Mouse (Mus musculus) lung, postnatal 25 days (tissue): ENCODE results near the gene Pdzph1.

Experiments
- DNase-seq: peaks from one replicate; pipeline ENCODE4 v3.0.0; 2022; ENCODE audit warnings: low spot score

Gene Pdzph1

DNA sequence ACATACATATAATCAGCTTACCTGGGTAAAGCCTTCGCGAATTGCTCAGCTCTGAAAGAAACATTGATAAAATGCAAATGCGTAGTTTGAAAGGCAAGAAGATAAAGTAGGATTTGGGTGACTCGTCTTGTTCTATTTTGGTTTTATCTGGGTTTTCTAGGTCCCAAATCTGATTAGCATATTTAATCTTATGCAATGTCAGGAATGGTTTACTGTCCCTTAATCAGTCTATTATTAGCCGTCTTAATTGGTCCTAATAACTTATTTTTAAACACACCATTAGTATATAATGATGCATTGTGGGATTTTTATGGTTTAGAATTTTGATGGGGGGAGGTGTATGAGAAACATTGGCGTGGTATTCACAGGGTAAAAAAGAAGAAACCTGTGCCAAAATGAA is at the start of gene Pdzph1:
Gene Pdzph1, minus strand, starts transcription at position 101 of the 400 bp plus-strand sequence.
- DNase-seq: no peak

DNA sequence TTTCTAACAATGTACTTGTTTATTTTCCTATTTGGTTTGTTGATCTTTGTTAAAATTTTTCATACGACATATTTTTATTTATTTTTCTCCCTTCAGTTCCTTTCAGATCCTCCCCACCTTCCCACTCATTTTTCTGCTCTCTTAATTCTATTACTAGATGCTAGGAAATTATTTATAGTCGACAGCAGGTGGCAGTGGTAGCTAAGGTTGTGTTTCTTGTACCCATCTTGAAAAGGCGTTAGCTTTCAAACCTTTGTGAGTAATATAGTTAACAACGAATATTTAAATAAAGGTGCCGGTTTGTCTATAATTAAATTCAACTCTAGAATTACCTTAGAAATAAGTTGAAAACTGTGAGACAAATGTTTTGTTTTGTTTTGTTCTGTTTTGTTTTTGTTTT is 48.6 kb upstream of the Pdzph1 start:
- no peak for DNase-seq

DNA sequence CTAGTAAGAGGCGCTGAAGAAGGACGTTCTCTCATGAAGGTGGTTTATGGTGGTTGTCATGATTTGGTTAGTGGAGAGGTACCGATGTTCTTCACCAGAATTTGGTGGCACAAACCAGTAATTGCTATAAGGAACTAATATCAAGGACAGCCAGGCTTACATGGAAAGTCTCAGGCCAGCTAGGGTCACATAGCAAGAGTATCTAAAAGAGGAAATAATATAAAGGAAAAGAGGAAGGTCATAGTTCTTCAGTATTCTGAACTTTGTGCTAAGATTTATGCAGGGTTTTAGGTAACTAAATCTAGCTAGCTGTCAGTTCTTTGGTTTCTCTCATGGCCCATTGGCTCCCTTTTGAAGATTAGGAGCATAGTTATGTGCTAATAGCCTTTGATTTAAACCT is 42.3 kb upstream of the Pdzph1 start:
- no peak for DNase-seq

DNA sequence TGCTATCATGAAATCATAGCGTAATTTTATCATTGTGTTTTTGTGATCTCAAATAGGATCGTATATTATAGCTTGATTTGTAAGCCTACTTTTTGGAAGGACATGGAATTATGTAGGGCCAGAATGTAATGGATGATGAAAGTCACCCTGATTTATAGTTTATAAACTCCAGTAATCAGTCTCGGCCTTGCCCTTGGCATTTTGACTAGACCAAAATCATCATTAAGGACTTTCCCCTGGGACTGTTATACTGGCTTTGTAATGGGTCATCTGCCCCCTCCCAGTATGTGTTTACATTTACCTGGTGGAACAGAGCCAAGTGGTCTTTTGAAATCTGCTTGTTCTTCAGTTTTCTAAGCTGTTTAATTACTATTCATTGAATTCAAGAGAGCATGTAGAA is 35.2 kb upstream of the Pdzph1 start:
- DNase-seq: no peak

DNA sequence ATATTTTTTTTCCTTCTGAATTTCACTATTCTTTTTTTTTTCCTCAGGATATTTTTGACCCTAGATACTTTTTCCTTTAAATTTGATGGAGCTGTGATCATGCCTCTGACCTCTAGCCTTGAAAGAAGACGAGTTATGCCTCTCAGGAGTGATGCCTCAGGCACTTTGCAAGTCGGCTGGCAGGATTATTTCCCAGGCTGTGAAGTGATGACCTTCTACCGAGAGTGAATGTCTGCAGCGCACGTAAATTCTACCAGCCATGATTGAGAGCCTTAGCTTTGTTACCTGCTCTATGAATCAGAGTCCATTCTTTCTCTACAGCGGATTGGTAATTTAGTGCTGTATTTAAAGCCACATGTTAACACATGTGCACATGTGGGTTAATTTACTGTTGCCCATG is 33.3 kb upstream of the Pdzph1 start:
- DNase-seq: no peak

DNA sequence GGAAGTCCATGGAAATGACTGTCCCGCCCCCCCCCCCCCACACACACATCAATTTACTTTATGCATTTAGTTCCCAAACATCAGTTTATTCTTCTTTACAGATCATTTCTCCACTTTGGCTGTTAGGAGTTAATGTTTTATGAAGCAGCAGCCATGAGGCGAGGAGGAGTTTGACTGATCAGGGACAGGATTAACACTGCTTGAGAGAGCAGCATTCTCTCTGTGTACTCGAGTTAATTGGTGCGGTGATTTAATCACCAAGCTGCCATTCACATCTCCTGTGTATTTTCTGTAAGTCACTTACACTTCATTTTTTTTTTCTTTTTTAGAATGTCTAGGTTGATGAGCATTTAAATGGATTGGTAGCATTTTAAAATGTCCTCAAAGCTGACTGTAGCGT is 32.8 kb upstream of the Pdzph1 start:
- no peak for DNase-seq

DNA sequence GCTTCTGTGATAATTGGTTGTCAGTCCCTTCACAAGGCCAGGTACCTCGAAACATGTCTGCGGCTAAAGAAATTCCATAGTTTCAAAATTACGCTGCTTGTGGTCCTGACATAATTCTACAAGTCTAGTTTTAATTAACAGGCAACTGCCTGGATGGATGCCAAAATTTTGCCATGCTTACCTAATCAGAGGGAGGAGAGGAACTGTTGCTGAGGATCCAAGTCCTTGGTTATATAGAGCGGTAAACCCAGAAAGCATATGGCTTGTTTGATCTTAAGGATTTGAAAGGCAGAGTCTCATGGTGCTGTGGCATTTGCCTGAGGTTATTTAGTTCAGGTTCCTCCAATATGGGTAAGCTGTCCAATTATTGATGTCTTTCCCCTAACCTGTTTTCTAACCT is 27.5 kb upstream of the Pdzph1 start:
- DNase-seq: no peak

DNA sequence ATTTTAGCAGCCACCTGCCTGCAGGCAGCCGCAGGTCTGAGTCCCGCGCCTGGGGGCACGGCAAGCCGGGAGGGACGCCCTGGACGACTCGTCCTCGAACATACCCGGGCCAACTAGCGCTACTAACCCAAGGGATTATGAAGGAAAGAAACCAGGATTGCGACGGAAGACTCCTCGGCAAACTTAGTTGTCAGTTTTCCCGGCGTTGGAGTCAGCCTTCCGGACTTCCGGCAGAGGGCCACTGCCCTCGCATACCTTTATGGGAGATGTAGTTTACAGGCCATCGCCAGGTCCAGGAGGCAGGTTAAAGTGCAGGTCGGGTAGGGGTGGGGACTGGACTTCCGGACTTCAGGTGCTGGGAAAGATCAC is 21.9 kb upstream of the Pdzph1 start, which contains the start of gene Nudt12:
Gene Nudt12, minus strand, starts transcription at position 282 of the 369 bp plus-strand sequence.
- peak; percentile 74 for DNase-seq

DNA sequence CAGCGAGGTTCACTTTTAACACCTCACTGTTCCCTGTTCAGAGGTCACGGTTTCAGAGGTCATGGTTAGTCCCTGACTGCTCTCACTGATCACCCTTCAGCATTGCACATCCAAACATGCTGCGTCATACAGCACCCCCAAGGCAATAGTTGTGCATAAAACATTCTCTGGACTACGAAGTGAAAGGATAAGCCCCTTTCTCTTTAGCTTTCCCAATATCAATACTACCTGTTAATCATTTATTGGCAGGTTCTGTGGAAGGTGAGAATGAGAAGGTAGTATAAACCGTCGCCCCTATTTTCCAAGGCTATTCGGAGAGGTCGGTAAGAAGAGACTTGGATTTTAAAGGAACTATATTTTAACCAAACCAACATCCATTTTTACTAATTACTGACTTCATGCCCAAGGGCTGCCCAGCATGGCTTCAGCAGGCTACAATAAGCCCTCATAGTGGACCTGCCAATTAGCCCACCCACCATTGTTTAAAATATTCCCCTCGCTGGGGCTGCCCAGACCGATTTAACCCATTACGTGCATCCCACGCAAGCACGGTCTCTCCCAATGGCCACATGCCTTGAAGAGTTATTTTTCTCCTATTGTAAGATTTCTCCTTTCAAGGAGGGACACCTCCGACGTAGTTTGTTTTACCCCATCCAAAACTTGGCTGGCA is 21.4 kb upstream of the Pdzph1 start:
- DNase-seq: no peak

DNA sequence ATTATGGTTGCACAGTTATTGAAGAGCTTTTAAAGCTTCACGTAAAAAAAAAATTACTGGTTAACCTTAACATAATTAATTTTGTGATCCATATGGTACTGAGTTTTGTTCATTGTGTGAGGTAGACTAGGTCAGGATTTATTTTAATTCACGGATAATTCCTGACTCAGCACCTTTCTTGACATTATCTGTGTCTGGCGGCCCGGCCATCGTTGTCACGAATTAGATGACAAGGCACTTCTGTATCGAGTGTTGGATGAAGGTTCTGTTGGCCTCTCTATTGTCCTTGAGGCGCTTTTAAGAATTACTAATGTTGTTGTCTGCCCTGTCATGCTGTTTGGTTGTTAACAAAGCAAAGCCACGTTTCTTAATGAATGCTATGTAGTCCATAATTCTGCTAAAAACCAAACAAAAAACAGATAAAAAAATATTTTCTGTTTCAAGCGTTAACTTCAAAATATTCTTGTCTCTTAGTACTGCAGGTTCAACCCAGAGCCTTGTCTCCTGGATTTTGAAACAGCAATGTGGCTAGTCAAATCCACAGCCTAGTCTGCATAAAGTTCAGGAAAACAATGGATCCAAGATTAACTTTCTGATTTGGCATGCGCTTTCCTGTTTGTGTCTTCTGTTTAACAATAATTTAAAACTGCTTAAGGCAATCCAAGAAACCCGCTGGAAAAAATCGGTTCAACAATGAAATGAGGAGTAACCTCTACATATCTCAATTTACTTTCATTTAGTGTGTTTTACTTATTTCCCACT is 20.6 kb upstream of the Pdzph1 start:
- DNase-seq: no peak

DNA sequence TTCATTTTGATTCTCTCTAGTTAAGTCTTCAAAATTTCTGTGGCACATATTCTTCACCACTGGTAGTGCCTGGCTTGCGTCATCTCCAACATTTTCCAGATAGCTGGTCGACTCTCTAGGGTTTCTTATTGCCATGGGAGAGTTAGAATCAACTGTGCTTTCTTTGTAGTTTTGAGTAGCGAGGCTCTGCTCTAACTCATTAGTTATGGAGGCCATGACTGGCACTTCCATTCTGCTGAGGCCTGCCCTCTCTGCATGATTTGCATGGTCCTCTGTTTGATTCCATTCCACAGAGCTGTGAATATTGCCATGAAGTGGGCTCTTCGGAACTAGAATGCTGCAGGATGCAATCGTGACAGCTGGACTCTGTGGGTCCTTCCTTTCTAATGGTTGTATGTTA is 17.9 kb downstream of the Pdzph1 start:
- no peak for DNase-seq

DNA sequence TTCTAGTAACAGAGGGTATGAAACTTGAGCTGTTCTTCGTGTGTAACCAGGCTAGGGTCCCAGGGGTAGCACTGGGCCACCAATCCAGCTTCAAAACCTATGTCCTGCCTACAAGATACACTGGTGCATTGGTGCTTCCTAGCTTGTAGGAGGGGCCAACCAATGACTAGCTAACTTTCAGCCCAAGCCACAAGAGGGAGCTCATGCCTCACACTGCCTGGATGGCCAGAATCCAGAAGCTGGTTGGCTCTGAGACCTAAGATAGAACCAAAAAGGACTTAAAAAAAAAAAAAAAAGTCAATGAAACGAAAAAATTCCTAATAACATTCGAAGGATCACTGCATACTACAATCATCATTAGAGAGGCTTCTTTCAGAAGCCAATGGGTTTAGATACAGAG is 31.3 kb downstream of the Pdzph1 start:
- DNase-seq: no peak

DNA sequence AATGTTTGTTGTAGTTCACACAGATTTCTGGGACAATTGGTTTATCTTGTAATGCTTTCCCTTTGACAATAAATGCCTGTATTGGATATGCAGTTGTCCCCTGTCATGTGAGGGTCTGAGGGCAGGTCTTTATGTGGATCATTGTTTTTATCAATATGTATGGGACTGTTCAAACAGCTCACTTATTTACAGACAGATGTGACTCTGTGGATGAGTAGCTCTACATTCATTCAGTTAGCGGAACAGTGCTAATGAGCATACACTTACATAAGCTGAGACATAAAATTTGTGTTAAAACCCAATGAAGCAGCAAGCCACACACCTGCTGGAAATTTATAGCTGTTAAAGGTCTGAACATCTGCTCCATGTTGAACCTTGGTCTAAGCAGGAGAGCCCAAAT is 34.1 kb downstream of the Pdzph1 start:
- DNase-seq: no peak

DNA sequence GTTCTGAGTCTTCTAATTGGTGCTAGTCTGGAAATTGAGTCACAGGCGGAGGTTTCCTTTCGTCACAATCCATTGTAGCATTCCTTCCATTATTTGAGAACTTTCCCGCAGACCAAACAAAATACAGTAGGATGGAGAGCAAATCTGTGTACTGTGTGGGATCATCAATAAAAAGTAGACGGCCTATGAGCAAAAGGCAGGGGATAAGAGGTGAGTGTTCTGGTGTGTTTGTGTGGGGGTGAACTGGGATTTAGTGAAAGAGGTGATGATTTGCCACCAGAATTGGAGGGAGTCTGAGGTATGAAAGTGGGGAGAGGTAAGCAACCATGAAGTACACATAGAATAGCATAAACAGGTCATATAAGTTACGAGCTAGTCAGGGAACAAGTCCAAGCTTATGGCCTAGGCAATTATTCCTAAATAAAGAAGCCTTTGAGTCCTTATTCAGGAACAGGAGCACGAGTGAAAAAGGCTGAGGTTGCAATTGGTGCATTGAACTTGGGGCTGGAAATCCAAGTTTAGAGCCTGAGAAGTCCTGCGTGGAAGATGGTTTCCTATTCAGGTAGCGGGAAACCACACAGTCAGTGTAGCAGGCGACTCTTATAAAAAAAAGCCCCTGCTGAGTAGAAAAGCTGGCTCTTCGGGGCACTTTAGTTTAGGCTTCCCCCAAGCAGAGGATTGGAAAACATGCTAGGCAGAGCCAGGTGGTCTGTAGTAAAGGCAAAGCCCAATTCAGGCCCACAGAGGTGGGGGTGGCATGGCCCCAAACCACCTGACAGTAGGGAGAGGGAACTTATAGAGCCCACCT is 48.0 kb downstream of the Pdzph1 start:
- no peak for DNase-seq

DNA sequence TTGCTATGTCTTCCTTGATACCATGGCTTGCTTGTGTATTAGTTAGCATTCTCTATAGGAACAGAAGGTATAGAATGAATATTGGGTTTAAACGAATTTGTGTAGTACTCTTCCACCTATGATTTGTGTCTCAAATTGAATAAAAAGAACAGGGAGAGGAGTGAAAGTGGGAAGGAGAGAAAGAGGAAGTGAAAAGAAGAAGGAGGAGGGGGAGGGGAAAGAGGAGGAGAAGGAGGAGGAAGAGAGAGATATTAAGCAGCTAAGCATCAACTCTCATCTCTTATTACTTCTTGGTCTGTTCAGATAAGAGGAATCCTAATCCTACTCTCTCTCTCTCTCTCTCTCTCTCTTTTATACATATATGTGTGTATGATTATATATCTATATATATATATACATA is 52.6 kb downstream of the Pdzph1 start:
- no peak for DNase-seq

DNA sequence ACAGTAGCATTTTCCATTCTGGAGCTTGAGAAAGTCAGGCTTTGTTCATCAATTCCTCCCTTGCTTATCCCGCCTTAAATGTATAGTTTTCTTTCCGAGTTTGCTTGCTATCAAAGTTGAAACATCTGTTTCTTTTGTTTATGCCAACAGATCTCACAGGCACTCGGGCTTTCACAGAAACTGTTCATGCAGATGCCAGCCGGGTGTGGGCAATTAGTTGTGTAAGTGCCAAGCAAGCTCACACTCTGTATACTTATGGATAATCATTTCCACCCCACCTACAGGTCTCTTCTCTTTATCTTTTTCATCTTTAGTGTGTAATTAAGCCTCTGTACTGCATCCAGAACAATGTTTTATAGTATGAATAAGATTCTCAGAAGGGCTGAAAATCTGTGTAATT is 53.6 kb downstream of the Pdzph1 start:
- no peak for DNase-seq

DNA sequence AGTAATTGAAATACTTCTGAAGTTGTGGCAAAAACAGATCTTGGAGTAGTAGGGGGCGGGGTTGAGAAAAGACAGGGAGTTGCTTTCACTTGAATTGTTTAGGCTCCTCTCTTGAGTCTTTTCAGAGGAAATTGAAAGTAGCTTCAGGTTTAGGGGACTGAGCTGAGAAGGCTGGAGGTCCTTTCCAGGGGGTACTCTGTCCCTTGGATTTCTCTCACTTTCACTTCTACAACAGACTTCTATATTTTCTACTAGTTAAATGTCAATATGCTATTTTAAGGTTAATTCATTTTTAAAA is 58.2 kb downstream of the Pdzph1 start:
- DNase-seq: no peak

DNA sequence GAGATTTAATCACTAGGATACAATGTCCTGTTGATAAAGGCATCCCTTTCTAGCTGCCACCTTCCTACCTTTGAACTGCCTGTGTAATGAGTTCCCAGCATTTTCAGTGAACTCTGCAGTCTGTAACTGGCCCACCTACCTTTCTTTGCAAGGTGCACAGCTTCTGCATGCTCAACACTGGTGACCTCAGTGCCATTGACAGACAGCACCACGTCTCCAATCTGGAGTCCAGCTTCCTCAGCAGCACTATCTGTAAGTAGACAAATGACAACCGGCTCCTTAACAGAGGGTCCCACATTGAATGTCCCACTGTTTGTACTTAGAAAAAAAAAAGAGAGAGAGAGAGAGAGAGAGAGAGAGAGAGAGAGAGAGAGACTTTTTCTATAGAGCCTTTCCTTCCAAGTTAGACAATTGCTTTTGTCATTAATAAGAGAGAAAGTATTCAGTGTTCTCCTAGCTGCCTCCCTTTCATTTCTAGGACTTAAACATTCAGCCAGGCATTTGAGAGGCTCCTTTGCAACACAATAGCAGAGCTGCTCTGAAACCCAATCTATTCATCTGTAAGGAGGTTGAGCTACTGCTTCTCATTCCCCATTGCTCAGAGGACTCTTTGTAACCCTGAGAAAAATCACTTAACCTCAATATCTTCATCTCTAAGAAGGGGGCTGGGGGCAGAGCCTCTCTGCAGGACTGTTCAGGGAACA is 58.7 kb downstream of the Pdzph1 start:
- DNase-seq: no peak

DNA sequence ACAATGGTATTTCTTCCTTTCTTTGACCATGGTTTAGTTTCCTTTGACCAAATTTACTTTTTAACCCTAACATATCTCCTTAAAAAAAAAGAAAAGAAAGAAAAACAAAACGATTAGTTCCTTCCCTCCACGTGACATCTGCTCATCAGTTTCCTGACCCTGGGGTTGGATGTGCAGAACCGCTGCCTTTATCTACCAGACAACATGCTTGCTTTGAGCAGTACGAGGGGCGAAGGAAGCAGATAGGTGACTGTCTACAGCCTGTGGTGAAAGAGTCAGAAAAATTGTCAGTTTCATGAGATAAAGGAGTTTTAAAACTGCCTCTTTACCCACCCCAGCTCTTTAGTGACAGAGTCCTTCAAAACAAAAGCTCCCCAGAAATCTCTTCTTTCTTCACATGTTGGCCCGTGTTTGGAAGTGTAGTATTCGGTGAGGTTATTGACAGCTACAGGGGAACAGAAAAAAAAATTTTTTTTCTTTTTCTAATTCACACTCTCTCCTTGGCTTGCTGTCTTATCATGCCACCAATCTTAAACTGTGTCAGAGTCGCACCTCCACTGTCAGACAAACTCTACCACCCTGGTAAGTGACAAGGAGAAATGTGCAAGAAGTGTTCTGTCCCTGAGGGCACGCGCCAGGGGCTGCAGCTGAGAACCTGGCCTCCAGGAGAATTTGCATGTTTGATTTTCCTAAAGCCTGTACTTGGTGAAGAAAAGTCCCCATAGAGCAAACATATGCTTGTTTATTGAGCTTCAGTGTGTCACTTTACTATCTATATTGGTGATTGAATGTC is 66.2 kb downstream of the Pdzph1 start:
- DNase-seq: no peak

DNA sequence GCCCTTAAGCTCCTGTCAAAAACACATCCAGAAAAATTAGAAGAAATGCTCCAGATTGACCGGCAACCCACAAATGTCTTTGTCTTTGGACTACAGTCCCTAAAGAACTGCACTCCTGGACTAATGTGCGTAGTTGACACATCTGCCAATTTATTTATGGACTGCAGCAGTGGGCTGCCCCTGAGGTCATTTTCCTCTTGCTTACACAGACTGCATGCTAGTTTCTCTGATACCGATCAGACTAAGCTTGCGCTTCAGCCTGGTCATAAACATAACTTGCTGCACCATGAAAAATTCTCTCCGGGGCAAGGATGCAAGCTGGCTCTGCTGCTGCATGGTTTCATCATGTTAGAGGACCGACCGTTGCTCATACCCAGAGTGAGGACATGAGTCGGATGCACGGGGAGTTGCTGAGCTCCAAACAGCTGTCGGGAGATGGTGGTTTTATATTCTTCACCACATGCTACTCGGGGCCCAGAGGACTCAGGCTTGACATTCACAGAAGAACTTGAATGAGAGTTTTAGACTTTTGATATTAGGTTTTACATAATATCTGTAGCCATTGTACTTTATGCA is 67.2 kb downstream of the Pdzph1 start:
- DNase-seq: no peak

DNA sequence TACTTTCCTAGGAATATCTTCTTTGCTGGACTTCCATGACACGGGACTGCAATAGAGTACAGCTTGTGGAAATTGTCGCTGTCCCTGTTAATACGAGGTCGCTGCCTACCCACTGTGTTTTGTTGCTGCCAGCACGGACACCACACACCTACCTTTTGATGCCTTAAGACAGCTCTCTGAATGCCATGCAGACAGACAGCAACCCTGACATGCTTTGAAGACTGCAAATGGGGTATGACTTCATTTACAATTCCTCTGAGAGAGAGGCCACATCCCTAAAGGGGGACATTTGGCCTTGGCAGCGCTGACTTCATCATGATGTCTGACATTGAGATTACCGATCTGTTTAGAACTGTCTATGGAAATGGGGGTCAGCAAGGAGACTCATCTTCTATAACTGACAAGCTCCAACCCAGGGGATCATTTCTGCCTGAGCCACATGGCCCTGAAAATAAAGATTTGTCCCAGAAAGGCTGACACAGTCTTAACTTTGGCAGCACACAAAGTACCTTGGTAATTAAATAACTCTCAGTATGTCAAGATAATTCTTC is 67.8 kb downstream of the Pdzph1 start:
- no peak for DNase-seq
